Mouse (Mus musculus) C2C12 (cell line): ENCODE measurements around the gene Fam171a2.

ENCODE experiments used
- CEBPB ChIP-seq: IDR thresholded peaks from one replicate; pipeline ENCODE4 v1.6.1; 2011; ENCODE audit warnings: low read depth, mild to moderate bottlenecking, control low read depth, moderate library complexity
- CTCF ChIP-seq: IDR thresholded peaks from one replicate; pipeline ENCODE4 v1.5.1; 2011; ENCODE audit not compliant: control insufficient read depth, insufficient read depth, insufficient read length
- USF1 ChIP-seq: IDR thresholded peaks from one replicate; pipeline ENCODE4 v1.6.1; 2011; ENCODE audit warnings: low read depth, mild to moderate bottlenecking, control low read depth, moderate library complexity

DNA sequence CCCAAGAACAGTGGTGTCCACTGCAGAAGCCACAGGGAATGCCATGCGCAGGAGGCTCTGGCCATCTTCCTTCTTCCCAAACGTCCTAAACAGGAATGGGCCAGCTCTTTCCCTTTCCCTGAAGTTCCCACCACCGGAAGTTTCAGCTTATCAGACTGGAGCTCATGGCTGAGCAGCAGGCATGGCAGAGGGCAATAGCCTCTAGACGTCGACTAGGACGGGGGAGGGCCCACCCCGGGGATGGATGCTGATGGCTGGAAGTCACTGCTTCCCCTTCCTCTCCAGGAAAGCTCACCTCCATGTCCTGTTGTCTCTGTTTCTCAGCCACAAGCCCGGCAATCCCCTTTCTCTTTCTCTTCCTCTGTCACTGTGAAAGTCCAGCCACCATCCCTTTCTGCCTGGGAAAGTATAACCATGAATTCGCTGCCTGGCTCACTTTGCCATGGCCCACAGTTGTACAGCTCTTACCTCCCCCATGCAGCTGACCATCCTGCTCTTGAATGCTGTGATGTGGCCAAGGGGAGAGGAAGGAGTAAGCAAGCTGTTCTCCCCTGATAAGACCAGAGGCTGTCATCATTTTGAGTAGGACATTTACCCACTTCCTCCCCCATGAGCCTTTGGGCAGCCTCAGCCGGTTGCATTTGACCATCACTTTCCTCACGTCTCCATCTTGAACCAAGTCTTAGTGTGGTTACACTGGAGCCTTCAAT, 22.3 kb upstream of the Fam171a2 start, which contains the start of gene Itga2b:
- TF ChIP-seq USF1 = no peak
- TF ChIP-seq CEBPB = no peak
- no peak for TF ChIP-seq CTCF
